Mouse (Mus musculus) regulatory T cell (primary cell): Measurements from ENCODE around the gene Atp8b5.

ENCODE experiments used
- in situ Hi-C: fragments of 300-600 bp; cut with MboI, MseI; formaldehyde crosslinking; loops from one replicate; pipeline ENCODE4 v1.15.1; 2025; ENCODE audit warnings: high pct_unique_total_duplicates

Gene Atp8b5

DNA sequence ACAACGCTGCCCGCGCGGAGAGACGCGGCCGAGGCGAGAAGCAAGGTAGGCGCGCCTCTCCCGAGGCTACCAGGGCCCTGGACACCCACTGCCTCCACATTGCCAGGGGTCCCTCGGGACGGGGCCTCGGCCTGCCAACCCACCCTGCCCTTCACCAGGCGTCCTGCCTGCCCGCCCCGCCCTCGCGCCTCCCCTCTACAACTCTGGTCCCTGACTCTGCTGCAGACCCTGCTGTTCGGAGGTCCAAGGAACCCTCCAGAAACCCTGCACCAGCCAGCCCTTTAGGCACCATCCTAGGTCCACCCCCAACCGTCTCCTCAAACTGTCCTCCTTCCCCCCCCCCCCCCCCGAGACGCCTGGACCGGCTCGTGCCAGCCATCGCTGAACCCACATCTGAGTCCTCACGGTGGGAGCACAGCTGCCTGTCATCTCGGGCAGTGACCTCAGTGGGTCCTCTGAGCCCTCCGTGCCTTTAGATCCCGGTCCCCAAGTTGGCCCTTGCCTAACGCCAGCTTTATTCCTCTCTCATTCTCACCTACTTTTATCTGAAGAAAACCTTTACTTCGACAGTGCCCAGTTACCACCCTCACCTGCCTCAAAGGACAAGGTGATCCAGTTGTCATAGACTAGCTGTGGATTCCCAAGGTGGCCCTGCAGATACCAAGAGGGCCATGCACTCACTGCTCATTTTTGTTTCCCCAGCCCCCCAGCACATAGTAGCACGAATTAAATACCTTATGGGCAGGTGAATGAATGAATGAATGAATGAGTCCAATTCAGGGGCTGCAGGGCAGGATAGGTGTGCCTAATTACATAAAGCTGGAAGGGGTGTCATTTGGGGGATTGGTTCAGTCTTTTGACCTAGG is 115.4 kb downstream of the Atp8b5 start:
- in situ Hi-C loops, result no loop called here

DNA sequence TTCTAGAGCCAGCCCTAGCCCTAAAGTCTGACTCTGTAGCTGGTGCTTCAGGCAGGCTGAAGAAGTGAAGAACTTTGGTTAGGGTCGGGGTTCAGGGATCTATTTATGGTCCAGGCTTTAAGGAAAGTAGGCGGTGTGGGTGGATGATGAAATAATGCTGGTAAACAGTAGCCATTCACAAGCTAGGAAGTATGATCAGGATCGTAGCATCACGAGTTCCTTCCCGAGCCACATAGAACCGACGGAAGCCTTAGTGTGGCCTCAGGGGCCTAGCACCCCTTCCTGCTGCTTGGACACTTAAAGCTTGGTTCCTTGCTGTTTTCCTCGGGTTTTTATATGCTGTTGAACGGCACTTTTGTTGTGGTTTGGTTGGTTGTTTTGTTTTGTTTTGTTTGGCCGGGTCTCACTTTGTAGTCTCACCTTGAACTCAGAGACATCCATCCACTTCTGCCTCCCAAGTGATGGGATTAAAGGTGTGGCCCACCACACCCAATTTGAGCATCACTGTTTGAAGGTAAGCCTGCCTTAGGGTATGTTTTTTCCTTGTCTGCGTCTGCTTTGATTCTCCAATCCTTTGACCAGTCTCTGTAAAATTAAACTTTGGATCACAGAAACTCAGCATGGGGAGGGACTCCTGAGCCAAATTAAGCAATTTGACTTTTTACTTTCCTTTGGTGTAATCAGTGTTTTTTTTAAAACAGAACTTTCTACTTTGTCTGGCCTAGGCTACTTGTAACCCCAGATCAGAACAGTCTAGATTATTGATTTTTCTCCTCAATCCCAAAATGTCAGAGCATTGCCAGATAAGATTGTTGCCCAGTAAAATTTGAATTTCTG is 116.5 kb downstream of the Atp8b5 start:
- in situ Hi-C loops, result no loop called here

DNA sequence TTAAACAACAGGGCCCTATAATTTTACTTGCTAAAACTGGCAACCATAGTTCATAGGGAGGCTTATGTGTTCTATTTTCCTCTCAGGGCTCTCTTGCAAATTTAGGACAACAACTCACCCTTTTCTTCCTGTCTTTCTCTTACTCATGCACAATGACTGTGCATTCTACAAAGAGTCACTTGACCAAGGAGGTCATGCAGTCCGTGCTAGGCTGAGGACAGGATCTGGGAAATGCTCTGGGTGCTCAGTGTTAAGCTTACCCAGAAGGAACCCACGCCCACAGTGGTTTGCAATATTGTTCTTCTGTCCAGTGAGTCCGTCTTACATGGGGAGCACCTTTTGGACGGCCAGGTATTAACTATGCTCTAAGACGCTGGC is 117.1 kb downstream of the Atp8b5 start:
- in situ Hi-C loops, result no loop called here

DNA sequence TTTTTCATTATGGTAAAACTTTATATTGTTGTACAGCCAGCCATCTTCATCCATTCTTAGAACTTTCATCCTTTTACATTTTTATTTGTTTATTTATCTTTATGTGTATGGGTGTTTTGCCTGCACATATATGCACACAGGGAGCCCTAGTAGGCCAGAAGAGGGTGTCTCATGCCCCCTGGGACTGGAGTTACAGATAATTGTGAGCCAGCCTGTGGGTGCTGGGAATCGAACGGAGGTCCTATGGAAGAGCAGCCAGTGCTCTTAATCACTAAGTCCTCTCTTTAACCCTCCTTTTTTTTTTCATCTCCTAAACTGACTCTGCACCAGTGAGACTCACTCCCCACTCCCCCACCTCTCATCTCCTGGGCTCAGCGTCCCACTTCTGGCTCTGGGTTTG is 117.6 kb downstream of the Atp8b5 start:
- in situ Hi-C loops, result no loop called here

DNA sequence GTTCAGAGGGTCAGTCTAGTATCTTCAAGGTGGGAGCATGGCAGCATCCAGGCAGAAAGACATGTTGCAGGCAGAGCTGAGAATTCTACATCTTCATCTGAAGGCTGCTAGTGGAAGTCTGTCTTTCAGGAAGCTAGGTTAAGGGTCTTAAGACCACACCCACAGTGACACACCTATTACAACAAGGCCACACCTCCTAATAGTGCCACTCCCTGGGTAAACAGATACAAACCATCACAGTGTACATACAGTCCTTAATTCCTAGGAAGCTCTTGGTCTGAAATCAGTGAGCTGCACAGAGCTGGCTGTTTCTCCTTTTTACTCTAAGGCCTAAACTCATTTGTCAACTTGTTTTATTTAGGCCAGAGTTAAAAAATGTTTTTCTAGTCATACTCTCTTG is 120.0 kb downstream of the Atp8b5 start:
- in situ Hi-C loops, result no loop called here

DNA sequence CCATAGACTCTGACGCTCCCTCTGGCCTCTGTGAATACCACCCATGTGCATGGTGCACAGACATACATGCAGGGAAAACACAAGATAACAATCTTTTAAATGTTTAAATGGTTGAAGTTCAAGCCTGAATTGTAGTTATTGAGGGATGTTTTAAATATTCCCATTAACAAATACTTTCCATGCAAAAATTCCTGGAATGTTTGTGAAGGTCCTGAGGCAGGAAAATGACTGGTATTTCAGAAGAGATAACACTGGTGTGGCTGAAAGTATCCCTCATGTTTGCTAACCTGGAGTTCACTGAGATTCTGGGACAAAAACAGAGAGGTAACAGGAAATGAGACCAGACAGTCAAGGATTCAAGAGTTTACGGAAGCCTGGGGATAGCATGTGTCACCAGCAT is 122.4 kb downstream of the Atp8b5 start:
- in situ Hi-C loops, result no loop called here

DNA sequence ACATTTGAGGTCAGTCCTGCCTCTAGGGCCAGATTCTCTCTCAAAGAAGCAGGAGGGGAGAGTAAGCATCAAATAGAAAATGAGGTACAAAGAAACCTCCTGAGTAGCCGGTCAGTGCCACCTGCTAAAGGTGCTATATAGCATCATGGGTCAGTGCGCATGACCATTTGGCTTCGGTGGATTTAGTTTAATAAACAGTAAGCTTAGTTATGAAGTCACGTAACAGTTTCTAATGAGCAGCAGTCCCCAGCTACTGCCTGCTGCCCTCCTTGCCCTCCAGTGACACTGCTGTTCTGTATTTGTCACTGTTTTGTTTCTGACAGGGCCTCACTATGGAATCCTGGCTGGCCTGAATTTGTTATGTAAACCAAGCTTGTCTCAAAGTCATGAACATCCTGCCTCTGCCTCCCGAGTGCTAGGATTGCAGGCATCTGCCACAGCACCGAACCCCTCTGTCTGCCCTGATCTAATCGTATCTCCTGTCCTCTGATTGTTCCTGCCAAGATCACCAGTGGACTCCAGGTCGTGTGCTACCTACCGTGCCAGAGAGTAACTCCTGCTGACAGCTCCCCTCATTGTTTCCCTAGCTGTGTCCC is 123.0 kb downstream of the Atp8b5 start:
- in situ Hi-C loops, result no loop called here

DNA sequence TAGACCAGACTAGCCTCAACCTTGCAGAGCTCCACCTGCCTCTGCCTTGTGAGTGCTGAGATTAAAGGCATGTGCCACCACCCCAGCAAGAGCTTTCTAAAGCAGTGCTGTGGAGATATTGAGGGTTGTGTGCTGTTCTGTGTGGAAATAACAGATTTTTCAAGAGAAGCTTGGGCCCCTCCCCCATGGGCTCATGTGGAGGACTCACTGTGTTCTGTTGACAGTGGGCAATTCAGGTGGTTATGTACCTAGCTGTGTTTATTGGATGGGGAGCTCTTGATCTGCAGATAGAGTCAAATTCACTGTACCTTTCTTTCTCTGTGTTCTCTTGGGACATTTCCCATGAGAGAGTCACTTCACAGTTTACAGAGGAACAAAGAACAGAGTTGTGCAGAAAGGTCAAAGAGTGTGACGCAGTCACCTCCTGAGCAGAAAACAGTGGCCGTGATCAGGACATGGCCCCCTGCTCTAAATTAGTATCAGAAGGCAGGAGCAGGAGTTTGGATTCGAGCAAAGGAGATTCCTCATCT is 124.6 kb downstream of the Atp8b5 start:
- in situ Hi-C loops, result no loop called here

DNA sequence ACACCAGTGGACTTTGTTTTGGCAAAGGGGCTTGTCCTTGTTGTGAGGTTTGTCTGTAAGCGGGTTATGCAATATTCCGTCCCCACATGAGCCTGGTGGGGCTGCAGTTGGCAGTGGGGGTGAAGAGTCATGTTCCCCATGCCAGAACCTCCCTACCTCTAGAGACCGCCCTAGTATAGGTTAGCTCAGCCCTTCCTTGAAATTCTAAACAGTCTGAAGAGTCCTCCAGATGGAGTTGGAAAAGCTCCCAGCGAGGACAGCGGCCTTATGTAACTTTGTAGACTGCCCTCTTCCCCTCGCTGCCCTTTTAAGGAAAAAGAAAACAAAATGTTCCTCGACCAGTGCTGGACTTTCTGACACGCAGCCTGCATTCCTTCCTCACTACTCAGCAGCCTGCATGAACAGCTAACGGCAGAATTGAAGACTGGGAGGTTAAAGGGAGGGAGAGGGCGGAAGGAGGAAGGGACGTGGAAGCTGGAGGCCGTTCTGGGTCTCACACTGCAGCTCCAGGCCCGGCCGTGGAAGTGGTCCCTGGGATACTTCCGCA is 127.5 kb downstream of the Atp8b5 start:
- in situ Hi-C loops, result no loop called here

DNA sequence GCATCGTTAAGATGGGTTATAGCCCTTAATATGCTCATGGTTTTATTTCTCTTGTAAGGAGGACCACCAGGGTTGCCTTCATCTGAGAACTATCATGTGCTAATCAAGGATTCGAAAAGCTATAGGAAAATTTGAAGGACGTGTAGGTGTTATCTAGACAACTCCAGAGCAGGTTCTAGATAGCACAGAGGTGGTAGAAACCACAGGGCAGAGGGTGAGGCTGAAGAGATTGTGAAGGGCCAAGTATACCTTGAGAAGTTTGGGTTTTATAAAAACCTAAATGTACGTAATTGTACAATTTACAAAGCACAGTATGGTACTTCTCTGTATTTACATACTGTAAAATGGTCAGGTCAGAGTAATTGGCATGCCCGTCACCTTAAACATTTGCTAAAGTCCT is 128.2 kb downstream of the Atp8b5 start:
- in situ Hi-C loops, result no loop called here

DNA sequence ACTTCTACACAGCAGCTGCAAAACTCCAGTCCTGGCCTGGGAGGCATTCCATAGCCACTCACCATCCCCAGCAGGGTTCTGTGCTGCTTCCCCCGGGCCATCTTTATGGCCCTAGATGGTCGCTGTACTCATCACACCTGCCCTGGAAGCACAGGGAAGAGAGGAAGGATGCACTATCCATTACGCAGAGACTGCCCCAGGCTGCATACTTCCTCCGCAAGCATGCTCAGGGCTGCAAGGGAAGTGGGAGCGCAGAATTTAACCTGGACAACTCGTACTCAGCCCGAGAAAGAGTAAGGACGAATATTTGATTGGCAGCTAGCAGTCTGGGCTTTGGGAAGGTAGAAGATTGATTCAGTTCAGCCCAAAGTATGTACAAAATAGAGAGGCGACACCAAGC is 128.9 kb downstream of the Atp8b5 start:
- in situ Hi-C loops, result no loop called here

DNA sequence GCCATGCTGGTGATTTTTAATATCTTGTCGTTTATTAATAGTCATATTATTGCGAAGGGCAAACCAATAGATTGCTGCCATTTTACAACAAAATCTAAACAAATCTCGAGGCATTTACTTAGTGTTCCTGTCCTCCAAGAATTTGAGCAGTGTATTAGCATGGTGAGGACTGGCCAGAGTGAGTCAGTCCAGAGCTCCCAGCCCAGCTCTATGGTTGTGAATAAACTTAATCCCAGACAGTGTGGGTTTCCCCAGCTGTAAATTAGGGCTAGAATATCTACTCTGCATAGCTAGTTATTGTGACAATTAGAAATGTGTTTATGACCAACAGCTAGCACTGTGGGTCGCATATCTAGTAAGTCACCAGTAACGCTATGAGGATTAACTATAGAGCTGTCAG is 129.4 kb downstream of the Atp8b5 start:
- in situ Hi-C loops, result no loop called here

DNA sequence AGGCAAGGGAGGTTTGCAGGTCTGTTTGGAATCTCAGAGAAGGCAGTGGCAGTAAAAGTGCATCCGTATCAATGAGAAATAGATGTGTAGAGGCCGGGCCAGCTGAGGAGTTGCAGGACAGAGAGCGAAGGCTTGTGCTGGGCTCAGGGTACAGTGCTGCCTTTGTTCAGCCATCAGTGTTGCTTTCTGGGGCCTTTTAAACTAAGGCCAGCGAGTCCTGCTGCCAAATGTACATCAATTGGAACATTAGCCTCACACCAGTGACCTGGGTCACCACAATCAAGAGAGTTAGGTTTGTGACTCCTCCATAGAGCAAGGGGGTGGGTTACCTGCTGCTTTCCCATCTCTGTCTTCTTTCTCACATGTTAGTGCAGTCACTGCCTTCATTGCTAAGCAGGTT is 131.1 kb downstream of the Atp8b5 start:
- in situ Hi-C loops, result no loop called here

DNA sequence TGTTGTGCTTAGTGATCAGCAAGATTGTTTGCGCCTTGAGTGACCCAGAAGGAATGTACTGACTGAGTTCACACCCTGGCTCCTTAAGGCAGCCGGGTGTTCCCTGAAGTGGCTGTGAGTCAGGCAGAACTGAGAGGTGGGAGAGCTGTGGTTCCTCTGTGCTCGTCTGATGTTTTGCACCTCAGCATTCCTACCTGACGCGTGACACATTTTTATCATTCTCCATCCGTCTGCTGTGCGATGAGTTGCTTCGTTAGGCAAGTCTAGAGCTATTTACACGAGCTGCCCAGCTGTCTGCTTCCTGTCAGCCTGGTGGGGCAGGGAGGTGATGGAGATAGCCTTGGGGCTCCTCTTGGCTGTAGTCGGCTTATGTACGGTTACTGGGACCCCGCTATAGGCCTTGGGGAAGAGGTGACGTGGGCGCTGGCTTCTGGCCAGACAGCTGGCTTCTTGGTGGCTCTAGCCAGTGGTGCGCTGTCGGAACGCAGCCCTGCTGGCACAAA is 131.9 kb downstream of the Atp8b5 start:
- in situ Hi-C loops, result no loop called here

DNA sequence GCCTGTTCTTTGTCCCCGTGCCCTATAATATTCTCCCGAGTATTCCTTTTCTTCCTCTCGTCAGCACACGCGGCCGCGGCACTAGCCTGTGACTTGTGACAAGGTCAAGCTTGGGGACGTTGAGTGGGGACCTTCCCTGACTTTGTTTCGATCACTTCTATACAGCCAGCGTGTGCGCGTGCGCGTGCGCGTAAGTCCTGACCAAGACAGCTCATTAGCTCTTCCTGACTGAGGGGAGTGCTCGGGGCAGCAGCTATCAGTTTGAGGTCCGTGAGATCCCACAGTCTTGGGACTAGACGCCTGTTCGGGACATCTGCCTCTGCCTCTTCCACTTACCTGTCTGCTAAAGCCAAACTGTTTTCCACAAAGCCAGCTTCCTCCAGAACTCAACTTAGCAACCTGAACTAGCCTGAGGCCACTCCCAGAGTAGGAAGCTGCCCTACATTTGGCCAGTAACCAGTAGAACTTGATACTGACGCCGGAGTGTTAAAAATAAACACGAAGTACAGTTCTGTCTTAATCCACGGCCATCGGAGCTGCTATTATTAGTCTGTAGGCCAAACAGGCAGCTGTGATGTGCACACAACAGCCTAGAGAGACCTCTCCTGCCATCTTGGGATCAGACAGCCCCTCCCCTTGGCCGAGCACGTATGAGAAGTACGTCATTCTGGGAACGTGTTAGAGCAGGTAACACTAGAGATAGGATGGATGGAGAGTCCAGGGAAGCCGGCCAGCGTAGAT is 132.6 kb downstream of the Atp8b5 start:
- in situ Hi-C loops, result no loop called here

DNA sequence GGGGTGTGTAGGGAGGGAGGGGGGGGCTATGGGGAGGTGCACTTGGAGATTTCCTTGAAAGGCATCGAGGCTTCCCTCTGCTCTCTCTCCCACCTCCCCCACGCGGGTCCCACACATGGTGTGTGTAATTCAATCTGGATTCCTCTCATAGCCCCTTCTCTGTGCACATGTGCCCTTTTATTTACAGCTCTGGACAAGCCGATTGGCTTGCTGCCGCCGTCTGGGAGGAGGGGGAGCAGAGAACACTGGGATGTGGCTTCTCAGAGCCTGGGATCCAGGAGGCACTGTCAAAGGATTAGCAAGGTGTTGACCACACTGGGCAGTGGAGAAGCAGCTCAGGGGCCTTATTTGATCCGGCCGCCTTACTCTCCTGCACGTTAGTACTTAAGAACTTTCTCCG is 134.0 kb downstream of the Atp8b5 start:
- in situ Hi-C loops, result no loop called here

DNA sequence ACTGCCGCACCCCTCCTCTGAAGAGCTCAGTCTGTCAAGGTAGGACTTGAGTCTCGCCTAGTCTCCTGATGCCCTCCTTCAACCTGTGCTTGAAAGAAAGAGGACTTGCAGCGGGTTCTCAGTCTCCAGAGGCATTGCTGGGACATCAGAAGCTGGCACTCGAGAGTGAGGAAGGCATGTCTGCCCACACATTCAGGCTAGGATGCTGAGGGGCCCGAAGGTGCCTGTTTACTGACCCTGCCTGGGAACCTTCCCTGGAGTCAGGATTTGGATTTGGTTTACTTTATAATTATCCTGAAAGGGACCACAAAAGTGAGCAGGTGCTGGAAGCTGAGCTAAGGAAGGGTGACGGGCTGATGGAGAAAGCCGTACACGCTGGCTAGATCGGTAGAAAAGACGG is 134.5 kb downstream of the Atp8b5 start:
- in situ Hi-C loops, result no loop called here

DNA sequence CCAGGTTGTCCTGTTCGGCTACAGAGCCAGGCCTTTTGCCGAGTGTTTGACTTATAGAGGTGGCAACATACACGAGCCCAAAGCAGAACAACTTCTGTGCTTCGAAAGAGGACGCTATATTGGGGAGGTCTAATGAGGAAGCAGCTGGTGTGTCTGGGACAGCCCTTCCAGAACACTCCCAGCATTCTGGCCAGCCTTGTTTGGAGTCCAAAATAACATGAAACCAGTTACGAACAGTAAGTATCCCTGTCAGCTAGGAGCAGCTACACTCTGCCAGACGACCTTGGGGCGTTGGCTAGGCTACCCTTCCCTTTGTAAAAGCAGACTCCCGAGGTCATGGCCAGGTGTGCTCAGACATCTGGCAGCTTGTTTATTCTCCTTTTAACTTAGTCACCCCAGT is 135.3 kb downstream of the Atp8b5 start:
- in situ Hi-C loops, result no loop called here

DNA sequence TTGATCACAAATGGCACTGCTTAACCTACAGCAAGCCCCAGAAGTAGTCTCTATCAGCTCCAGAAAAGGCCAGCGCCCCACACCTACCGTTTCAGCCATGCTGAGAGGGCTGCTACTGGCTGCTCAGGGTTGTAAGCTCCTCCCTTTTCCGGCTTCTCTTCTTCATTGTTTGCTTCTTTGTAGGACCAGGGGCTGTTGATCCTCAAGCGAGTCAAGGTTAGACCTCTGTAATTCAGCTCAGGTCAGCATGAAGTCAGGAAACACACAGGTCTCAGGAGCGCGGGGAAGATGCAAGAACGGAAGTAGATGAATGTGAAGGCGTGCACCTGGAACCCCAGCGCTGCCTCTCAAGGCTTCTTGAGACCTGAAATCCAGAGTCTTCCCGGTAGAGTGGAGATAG is 137.7 kb downstream of the Atp8b5 start:
- in situ Hi-C loops, result no loop called here

DNA sequence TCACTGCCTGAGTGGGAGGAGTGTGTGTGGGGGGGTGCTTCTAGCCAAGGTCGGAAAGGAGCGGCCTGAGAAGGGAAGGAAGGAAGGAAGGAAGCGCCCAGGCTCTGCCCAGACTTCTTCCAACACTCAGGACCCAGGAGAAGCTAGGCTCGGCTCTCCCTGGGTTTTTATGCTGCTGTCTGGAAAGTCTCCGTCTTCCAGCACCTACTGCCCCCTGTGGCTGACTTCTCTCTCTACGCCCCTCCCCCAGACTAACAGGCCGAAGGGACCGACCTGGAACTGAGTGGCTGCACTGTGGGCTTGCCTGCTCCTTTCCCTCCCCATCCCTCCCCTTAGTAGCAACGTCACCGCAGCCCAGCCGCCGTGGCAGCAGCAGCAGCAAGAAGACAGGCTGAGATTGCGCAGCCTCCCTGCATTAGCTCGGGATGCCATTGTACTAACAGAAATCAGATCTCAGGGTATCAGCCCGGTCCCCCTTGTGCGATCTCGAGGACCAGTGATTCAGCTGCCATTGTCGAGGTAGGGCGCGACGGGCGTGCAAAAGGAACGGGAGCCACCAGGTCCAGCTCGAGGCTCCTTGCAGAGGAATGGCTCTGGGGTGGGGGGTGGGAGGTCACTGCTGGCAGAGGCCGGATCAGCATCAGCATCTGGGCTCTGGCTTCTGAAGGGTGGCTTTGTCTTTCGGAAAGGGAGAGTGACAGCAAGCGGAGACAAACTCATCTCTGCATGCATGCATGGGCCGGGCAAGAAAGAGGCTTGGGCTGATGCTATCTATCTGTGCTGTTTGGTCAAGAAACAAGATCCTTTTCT is 139.4 kb downstream of the Atp8b5 start:
- in situ Hi-C loops, result no loop called here
